Mouse (Mus musculus): ENCODE results near the gene Cd3d. TPM values are rescaled to one million over a fixed set of nuclear protein-coding genes. Genes with fewer than 3 reads are reported as not detected.
A peak's percentile ranks its signal among the peaks of the same experiment; 100 is the strongest.
"Not testable (repeated sequence)": the region's sequence is repeated elsewhere in the genome, so short reads cannot be mapped to it uniquely, and the experiment has no call there.

Cd3d gene
- not detected for total RNA-seq (2021)
- long read RNA-seq, experiment 1: 0 reads
- long read RNA-seq, experiment 2: 0 reads

- no peak for DNase-seq (ENCODE audit: low spot score in 2 of 2)
Observed at GRCm38 (mm10) chr9:44981676-44982075, at the start of gene Cd3d. TSS of gene Cd3d (plus strand) at chr9:44981786.

GRCm38 (mm10) chr9:44941756-44942155 is 39.8 kb upstream of the Cd3d start:
- no peak for DNase-seq (ENCODE audit: low spot score in 2 of 2)

- no peak for DNase-seq (ENCODE audit: low spot score in 2 of 2)
Observed at GRCm38 (mm10) chr9:44942421-44942820, 39.2 kb upstream of the Cd3d start.

- DNase-seq (ENCODE audit: low spot score in 2 of 2): no peak
Observed at GRCm38 (mm10) chr9:44946185-44946695, 35.3 kb upstream of the Cd3d start.

GRCm38 (mm10) chr9:44947836-44948235 is 33.8 kb upstream of the Cd3d start:
- DNase-seq (ENCODE audit: low spot score in 2 of 2): no peak

- DNase-seq (ENCODE audit: low spot score in 2 of 2): no peak
Observed at GRCm38 (mm10) chr9:44954432-44954831, 27.2 kb upstream of the Cd3d start.

- peak; percentile 99 for DNase-seq (ENCODE audit: low spot score in 2 of 2)
Observed at GRCm38 (mm10) chr9:44965126-44965832, 16.3 kb upstream of the Cd3d start, which contains the start of gene Ube4a. TSS of gene Ube4a (minus strand) at chr9:44965600.

- no peak for DNase-seq (ENCODE audit: low spot score in 2 of 2)
Observed at GRCm38 (mm10) chr9:44965833-44966466, 15.6 kb upstream of the Cd3d start.

GRCm38 (mm10) chr9:44966815-44967242 is 14.8 kb upstream of the Cd3d start:
- peak; percentile 28 to 69 for DNase-seq (ENCODE audit: low spot score in 2 of 2)

GRCm38 (mm10) chr9:44967763-44968162 is 13.8 kb upstream of the Cd3d start:
- DNase-seq (ENCODE audit: low spot score in 2 of 2): not testable (repeated sequence)

- no peak for DNase-seq (ENCODE audit: low spot score in 2 of 2)
Observed at GRCm38 (mm10) chr9:44969450-44969849, 12.1 kb upstream of the Cd3d start.

GRCm38 (mm10) chr9:44977813-44978212 is 3.8 kb upstream of the Cd3d start:
- DNase-seq (ENCODE audit: low spot score in 2 of 2): no peak

- no peak for DNase-seq (ENCODE audit: low spot score in 2 of 2)
Observed at GRCm38 (mm10) chr9:44979806-44980205, 1.8 kb upstream of the Cd3d start.

- DNase-seq (ENCODE audit: low spot score in 2 of 2): no peak
Observed at GRCm38 (mm10) chr9:44980242-44980641, 1.3 kb upstream of the Cd3d start, which contains the start of gene Cd3g. TSS of gene Cd3g (minus strand) at chr9:44980431.

GRCm38 (mm10) chr9:44981104-44981503 is 482 bp upstream of the Cd3d start:
- DNase-seq (ENCODE audit: low spot score in 2 of 2): no peak

- no peak for DNase-seq (ENCODE audit: low spot score in 2 of 2)
Observed at GRCm38 (mm10) chr9:44982081-44982480, 495 bp downstream of the Cd3d start.

GRCm38 (mm10) chr9:44982531-44982930 is 945 bp downstream of the Cd3d start:
- no peak for DNase-seq (ENCODE audit: low spot score in 2 of 2)

GRCm38 (mm10) chr9:44983001-44983400 is 1.4 kb downstream of the Cd3d start:
- DNase-seq (ENCODE audit: low spot score in 2 of 2): no peak

GRCm38 (mm10) chr9:44985721-44986161 is 4.2 kb downstream of the Cd3d start:
- DNase-seq (ENCODE audit: low spot score in 2 of 2): no peak

GRCm38 (mm10) chr9:44986242-44986781 is 4.7 kb downstream of the Cd3d start:
- DNase-seq (ENCODE audit: low spot score in 2 of 2): no peak

- no peak for DNase-seq (ENCODE audit: low spot score in 2 of 2)
Observed at GRCm38 (mm10) chr9:44986976-44987375, 5.4 kb downstream of the Cd3d start.

GRCm38 (mm10) chr9:44991821-44992220 is 10.2 kb downstream of the Cd3d start:
- no peak for DNase-seq (ENCODE audit: low spot score in 2 of 2)
